Mouse (Mus musculus): ENCODE measurements around the gene Zfp638. TPM values are rescaled to one million over a fixed set of nuclear protein-coding genes. Genes with fewer than 3 reads are reported as not detected.
"Not testable (repeated sequence)": the region's sequence is repeated elsewhere in the genome, so short reads cannot be mapped to it uniquely, and the experiment has no call there.

Zfp638 gene
- total RNA-seq (2021): 100 to 1,000 TPM; 120 to 121 TPM

DNA sequence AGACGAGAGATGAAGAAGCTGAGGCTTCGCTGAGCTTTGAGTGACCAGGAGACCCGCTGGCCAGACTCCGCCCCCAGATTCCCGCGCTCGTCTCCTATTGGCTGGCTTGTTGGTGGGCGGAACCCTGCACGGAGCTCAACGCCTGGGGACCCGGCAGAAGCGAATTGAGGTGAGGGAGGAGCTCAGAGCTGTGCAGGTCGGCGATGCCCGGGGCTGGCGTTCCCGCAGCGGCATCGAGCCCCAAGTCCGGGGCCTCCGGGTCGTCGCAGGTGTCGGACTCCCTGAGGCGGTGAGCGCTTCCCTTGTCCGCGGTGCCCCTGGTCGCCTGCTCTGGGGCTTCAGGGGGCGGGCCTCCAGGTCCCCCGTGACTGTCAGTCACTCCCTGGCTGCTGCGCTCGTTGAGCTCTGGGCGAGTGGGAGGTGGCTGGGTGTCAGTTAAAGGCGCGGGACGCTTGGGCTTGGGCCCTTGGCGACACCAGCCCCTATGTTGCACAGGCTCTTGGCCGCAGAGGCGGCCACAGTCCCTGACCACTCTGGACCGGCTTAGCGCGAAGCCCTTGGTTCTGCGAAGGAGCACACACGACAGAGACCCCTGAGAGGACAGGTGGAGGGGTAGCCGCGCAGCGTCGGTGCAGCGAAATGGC is at the start of gene Zfp638:
Gene Zfp638, plus strand, starts transcription at position 156 of the 644 bp plus-strand sequence.
- intact Hi-C loops (cut with DNase I): no loop called here
- peak; percentile 89 to 92 for DNase-seq (ENCODE audit: extremely low spot score in 1 of 2, low spot score in 2 of 2)

- no peak for DNase-seq (ENCODE audit: extremely low spot score in 1 of 2, low spot score in 2 of 2)
These were observed 47.9 kb upstream of the Zfp638 start for GRCm38 (mm10) chr6:83818996-83819395.

DNA sequence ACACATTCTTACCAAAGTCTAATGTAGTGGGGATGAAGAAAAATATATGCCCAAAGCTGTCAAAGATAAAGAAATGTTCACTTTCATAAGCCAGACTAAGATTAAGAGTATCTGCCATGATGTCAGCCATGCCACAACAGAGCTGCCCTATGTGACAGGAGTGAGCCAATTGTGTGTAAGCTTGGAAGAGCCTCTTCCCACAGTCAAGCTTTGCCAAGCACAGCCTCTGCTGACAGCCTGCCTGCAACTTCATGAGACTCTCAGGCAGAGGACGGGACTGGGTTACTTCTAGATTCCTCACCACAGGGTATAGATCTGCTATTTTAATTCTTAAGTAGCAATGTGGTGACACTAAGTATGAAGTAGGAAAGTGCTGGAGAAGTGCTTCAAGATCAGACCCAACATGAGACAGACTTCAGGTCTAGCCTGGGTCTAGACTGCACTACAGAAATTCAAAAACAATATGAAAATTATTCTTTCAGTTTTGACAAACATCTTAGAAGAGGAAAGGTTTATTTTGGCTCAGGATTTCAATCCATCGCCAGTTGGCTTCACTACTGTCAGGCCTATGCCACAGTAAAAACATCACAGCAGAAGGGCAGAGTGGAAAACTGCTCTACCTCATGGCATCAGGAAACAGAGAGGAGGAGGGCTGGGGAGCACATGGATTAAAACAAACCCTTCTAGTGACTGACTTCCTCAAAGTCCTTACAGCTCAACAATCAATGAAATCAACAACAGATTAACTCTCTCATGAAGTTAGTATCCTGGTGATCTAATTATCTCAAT is 46.0 kb upstream of the Zfp638 start:
- no peak for DNase-seq (ENCODE audit: extremely low spot score in 1 of 2, low spot score in 2 of 2)
- intact Hi-C loops (cut with DNase I): no loop called here

More at GRCm38 (mm10) chr6:83818996-83819395, 47.9 kb upstream of the Zfp638 start:
- intact Hi-C loops (cut with DNase I): no loop called here

GRCm38 (mm10) chr6:83821856-83822255 is 45.1 kb upstream of the Zfp638 start:
- DNase-seq (ENCODE audit: extremely low spot score in 1 of 2, low spot score in 2 of 2): no peak

DNA sequence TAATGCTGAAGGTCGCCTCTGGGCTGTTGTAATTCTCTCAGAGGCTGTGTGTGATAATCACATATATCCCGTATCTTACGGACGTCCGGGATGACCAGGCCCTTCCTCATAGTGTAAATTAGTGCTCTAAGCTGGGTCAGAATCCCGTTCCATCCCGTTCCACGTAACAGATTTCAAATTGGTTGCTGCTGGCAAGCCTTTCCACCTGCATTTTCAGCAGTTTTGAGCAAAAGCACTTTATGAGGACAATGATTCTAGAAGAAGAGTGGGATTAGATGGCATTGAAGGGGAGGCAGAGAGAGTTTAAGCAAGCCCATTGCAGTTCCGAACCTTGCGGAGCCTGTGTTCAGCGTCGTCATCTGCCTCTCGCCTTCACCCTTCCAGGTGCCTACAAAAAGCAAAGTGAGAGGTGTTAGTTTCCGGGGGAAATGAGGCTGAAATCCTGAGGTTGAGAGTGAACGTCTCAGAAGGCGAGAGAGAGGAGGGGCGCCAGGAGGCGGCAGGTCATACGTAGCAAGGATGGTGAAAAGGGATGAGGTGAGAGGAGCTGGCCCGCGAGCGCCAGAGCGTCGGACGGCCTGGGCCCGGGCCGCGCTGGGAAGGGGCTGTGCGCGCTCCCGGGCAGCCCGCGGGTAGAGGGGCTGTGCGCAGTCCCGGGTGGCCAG is 35.8 kb upstream of the Zfp638 start:
- intact Hi-C loops (cut with DNase I): no loop called here
- peak in 1 of 2 experiments; percentile 16 for DNase-seq (ENCODE audit: extremely low spot score in 1 of 2, low spot score in 2 of 2)

More at GRCm38 (mm10) chr6:83821856-83822255, 45.1 kb upstream of the Zfp638 start:
- intact Hi-C loops (cut with DNase I): no loop called here

- intact Hi-C loops (cut with DNase I): no loop called here
- peak; percentile 99 for DNase-seq (ENCODE audit: extremely low spot score in 1 of 2, low spot score in 2 of 2)
These were observed 35.2 kb upstream of the Zfp638 start, which contains the start of gene Paip2b for GRCm38 (mm10) chr6:83831606-83832123. Paip2b (minus strand) TSS chr6:83831741.

GRCm38 (mm10) chr6:83832393-83832792 is 34.5 kb upstream of the Zfp638 start:
- DNase-seq (ENCODE audit: extremely low spot score in 1 of 2, low spot score in 2 of 2); intact Hi-C loops (cut with DNase I): not testable (repeated sequence)

DNA sequence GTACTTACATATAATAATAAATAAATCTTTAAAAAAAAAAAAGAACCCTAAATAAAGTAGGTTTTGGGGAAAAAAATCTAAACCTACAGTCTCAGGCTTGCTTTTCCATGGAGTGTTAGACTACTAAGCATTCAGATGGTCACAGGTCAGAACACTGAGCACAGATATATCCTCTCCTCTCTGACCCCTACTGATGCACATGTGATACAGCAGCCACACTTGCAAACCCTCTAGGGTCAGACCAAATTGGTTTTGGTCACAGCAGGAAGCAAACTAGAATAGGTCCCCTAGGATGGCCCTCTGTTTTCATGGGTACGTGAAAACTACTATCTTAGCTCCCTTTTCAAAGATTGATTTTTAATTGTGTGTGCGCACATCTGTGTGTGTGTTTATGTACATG is 30.1 kb upstream of the Zfp638 start:
- intact Hi-C loops (cut with DNase I): no loop called here
- no peak for DNase-seq (ENCODE audit: extremely low spot score in 1 of 2, low spot score in 2 of 2)

DNA sequence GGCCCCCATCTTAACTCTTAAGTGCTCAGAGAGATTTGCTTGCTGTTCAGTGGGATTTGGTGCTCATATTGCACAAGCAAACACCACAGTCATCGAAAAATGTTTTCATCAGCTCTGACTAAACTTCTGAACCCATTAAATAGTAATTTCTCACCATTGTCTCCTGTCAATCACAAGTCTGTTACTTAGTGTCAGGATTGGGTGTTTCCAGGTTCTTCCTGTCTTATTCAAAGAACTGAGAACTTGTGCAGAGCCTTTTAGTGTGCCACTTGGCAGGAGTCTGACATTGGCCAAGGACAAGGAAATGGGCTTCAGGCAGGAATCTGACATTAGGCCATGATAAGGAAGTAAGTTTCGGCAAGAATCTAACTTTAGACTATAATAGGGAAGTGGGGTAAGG is 28.9 kb upstream of the Zfp638 start:
- intact Hi-C loops (cut with DNase I): no loop called here
- no peak for DNase-seq (ENCODE audit: extremely low spot score in 1 of 2, low spot score in 2 of 2)

DNA sequence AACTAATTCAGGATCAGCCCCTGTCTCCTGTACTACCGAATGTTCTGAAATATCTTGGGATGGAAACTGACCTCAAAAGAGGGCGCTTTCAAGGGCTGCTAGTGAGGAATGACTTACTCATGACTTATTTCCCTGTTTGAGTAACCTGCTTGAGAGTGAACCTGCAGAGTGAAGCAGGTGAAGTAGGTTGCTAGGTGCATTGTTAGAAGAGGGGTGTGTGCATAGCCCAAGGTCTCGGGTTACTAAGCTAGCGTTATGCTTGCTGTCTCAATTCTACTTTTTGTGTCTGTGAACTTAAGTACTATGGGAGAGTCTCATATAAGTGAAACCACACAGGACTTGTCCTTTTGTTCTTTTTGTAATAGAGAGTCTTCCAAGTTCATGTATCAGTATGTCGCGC is 26.8 kb upstream of the Zfp638 start:
- intact Hi-C loops (cut with DNase I): no loop called here
- DNase-seq (ENCODE audit: extremely low spot score in 1 of 2, low spot score in 2 of 2): no peak

DNA sequence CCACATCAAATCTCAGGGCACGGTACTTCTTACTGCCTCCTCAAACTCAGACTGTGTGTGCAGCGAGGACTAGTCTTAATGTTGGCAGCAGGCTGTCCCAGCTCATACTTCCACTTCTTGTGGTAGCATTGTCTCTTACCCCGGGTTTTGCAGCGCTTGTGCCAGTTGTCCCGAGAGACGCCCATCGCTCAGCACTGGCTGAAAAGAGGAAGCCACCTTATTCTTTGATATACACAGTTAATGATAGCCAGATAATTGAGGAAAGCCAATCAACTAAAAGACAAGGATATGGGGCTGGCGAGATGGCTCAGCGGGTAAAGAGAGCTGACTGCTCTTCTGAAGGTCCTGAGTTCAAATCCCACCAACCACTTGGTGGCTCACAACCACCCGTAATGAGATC is 22.0 kb upstream of the Zfp638 start:
- no peak for DNase-seq (ENCODE audit: extremely low spot score in 1 of 2, low spot score in 2 of 2)
- intact Hi-C loops (cut with DNase I): no loop called here

DNA sequence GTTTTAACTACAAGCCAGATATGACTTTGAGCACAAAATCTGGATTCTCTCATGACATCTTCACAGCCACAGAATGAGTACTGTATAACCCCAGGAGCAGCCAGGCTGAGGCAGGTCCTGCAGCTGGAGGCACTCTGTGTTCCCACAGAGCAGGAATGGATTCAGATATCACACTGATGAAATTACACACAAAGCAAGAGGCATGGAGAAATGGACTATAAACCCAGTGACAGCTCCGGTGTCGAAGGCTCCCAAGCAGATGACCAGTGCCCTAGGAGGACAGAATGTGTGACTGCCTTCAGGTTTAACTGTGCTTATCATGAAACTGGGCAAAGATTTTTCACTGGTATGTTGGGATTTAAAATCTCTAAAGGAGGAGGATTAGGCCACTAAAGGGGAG is 20.8 kb upstream of the Zfp638 start:
- intact Hi-C loops (cut with DNase I): no loop called here
- DNase-seq (ENCODE audit: extremely low spot score in 1 of 2, low spot score in 2 of 2): no peak

DNA sequence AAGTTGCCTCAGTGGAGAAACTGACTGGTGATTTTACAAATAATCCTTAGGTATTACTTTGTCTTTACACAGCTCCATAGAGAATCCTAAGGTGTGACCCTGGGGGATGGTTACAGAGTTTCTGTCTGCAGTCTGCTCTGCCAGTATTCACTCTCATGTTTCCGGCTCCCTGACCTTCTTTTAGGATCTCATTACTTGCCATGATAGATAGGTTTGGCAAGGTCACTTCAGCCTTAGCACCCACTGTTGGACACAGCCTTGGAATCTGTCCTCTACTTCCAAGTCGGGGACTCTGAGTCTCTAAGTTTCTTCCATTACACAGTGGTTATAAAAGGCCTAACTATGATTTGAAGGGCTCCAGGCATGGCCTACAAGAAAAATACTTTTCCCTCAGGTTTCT is 17.5 kb upstream of the Zfp638 start:
- intact Hi-C loops (cut with DNase I): no loop called here

GRCm38 (mm10) chr6:83857476-83857875 is 9.4 kb upstream of the Zfp638 start:
- DNase-seq (ENCODE audit: extremely low spot score in 1 of 2, low spot score in 2 of 2): no peak
- intact Hi-C loops (cut with DNase I): no loop called here

More for the DNA sequence above, 17.5 kb upstream of the Zfp638 start:
- no peak for DNase-seq (ENCODE audit: extremely low spot score in 1 of 2, low spot score in 2 of 2)

- intact Hi-C loops (cut with DNase I): no loop called here
These were observed 6.9 kb upstream of the Zfp638 start for GRCm38 (mm10) chr6:83860033-83860432.

GRCm38 (mm10) chr6:83863538-83863937 is 3.4 kb upstream of the Zfp638 start:
- no peak for DNase-seq (ENCODE audit: extremely low spot score in 1 of 2, low spot score in 2 of 2)
- intact Hi-C loops (cut with DNase I): no loop called here

More at GRCm38 (mm10) chr6:83860033-83860432, 6.9 kb upstream of the Zfp638 start:
- no peak for DNase-seq (ENCODE audit: extremely low spot score in 1 of 2, low spot score in 2 of 2)

- intact Hi-C loops (cut with DNase I): no loop called here
- no peak for DNase-seq (ENCODE audit: extremely low spot score in 1 of 2, low spot score in 2 of 2)
These were observed 486 bp upstream of the Zfp638 start for GRCm38 (mm10) chr6:83866423-83866822.

DNA sequence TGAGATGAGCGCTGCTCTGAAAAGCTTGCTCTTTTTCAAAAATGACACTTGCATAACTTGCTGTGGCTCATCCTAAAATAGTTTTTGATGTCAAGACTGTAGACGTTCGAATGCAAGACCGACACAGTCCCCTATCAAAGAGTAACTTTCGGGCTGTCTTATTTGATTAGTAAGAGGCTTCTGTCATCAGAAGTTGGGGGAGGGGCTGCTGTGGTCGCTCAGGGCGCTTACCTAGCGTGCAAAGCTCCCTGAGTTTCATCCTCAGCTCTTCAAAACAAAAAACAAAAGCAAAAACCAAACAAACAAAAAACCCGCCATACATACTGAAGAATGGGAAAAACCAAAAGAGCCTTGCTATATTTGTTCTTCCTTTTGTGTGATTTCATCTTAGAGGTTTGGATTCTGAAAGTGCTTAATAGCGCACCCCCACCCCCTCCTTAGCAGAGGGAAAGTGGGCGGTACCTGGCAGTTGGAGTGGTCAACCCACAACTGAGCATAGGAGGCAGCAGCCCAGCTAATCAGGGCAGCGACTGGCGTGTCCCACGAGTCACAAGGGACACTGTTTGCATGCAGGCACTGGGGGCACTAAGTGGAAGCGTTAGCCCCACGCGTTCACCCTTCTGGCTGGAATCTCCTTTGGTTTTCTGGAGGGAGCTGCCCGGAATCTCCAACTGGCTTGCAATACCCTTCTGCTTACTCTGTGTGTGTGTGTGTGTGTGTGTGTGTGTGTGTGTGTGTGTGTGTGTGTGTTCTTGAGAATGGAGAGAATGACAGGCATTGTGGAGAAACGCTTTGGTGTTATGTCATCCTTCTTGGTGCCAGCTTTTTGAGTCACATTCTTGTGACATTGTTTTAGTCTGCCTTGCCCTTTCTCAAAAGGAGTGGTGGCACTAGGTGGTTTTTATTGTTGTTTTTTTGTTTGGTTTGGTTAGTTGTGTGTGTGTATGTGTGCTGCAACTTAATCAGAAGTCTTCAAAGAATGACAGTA is 983 bp downstream of the Zfp638 start:
- intact Hi-C loops (cut with DNase I): no loop called here
- DNase-seq (ENCODE audit: extremely low spot score in 1 of 2, low spot score in 2 of 2): peak; percentile 12 to 57

Data from left cerebral cortex, postnatal 10 days (tissue).